Mouse (Mus musculus): ENCODE results near the gene Rab35. TPM values are rescaled to one million over a fixed set of nuclear protein-coding genes. Genes with fewer than 3 reads are reported as not detected.

The Rab35 gene
- 10 to 100 TPM; 33.3 to 39.8 TPM for total RNA-seq (2021)
- long read RNA-seq, experiment 1, transcript Rab35-201 (6 exons, 2,820 nt): major isoform, 19 of 21 reads
- long read RNA-seq, experiment 1, partial matches to known transcripts: 1 of 21 reads
- long read RNA-seq, experiment 1, other reads (novel, unspliced or antisense): 1 of 21 reads
- long read RNA-seq, experiment 2, transcript Rab35-201 (6 exons, 2,820 nt): major isoform, 19 of 22 reads
- long read RNA-seq, experiment 2, partial matches to known transcripts: 1 of 22 reads
- long read RNA-seq, experiment 2, other reads (novel, unspliced or antisense): 2 of 22 reads

DNA sequence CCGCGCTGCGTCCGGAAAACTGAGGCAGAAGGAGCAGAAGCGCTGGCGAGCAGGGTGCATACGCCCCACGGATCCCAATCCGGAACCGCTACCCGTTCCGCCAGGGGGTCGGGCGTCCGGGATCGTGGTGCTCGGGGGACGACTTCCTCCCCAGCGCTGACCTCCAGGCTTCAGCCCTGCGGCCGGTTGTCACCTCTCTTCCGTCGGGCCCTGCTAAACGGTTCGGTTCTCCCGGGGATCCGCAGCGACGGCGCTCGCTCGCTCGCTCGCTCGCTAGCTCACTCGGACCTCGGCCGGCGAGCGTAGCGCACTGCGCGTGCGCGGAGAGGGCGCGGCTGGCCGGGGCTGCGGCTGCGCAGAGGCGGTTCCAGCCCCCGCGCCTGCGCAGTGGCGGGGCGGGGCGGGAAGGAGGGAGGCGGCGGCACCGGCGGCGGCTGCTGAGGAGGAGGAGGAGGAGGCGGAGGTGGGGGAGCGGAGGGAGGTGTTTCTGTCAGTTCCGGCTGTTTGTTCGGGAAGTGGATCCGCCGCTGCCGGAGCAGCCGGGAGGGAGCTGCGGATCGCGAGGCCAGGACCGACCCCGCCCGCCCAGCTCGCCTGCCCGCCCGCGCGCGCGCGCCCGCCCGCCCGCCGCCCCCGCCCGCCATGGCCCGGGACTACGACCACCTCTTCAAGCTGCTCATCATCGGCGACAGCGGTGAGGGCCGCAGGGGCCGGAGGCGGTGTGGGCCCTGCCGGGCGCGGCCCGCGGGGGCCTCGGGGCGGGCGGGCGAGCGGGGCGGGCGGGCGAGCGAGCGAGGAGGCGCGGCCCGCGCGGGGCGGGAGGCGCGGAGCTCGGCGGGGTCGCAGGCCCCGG, at the start of gene Rab35:
Gene Rab35, plus strand, starts transcription at position 404 of the 853 bp plus-strand sequence.
- DNase-seq: peak; percentile 95

DNA sequence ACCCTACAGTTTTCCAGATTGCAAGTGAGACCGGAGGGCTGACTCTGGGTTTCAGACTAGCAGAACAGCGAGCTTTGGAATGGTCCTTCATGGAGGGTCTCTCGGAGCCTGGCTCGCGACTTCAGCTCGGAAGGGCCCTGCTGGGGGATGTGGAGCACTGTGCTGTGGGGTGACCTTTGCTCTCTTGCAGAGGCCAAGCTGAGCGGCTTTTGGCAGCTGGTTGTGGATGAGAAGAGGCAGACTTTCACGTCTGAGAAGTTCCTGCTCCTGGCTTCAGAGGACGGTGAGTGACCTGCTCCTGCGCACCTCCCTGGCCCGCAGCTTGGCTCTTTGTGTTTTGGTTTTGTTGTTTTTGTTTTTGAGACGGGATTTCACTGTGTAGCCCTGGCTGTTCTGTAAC, 46.1 kb upstream of the Rab35 start:
- DNase-seq: no peak

DNA sequence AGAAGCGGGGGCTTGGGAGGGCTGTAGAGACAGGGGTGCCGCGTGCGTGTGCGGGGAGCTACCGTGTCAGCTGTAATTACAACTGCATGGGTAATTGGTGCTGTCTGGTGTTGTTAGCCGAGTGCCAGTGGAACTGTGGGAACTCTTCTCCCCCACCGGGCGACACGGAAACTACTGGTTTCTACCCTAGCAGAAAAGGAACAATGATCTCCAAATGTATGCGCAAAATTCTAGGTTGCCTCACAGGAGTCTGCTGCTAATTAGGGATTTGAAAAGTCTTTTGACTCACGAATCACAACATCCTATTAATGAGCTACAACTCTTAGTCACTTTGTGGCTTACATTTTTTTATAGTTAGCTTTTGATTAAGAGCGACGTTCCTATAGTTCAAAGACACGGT, 45.5 kb upstream of the Rab35 start:
- DNase-seq: no peak

DNA sequence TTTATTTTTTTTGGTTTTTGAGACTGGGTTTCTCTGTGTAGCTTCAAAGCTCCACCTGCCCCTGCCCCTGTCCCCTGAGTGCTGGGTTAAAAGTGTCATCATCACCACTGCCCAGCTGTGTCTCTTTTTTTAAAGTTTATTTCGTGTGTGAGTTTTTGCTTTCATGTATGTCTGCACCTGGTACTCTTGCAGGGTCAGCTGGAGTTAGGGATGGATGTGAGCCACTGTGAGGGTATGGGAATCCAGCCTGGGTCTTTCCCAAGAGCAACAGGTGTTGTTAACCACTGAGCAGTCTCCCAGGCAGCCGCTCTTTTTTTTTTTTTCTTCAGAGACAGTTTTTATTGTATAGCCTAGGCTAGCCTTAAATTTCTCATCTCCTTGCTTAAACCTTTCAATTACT, 44.9 kb upstream of the Rab35 start:
- no peak for DNase-seq

DNA sequence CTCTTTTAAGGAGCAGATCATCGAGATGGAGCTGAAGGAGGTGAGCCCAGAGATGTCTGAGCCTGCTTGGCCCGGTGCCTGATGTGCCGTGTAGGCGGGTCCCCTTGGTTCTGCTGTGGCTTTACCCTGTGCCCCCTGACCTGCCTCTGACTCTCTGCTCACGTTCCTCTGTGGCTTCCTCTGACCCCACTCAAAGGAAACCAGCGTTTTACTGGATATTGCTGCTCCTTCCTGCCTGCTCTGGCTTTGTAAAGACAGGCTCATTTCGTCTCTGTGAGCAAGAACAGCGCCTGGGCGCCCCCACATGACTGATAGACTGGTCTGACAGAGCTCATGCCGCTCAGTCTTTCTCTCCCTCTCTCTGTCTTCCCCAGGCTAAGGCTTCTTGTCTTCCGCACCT, 40.7 kb upstream of the Rab35 start:
- DNase-seq: no peak

DNA sequence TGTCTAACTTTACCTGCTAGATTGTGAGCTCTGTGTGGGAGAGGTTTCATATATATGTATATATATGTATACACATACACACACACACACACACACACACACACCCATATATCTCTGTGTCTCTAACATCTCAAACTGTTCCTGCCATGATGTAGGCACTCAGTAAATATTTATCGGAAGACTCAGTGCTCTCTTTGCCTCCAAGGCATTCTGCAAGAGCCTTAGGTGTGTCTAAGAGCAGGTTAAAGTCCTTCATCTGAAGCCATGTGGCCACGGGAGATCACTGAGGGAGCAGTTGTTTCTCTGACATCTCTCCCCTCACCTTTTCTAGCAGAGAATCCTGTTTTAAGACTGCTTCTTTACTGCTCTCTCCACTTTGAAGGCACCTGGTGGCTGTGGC, 40.2 kb upstream of the Rab35 start:
- DNase-seq: no peak

DNA sequence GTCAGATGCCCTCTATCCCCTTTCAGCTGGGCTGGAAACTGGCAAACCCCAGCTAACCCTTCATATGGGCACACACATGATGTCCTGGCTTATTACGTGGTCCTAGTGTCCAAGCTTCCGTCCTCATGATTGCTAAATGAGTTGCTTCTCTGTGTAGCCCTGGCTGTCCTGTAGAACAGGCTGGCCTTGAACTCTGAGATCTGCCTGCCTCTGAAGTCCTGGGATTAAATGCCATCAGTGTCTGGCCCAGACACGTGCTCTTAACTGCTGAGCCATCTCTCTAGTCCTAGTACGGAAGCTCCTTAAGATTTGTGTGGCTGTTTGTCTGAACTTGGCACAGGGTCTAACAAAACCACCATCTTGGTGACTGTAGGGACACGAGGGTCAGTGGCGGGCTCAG, 28.1 kb upstream of the Rab35 start:
- no peak for DNase-seq

DNA sequence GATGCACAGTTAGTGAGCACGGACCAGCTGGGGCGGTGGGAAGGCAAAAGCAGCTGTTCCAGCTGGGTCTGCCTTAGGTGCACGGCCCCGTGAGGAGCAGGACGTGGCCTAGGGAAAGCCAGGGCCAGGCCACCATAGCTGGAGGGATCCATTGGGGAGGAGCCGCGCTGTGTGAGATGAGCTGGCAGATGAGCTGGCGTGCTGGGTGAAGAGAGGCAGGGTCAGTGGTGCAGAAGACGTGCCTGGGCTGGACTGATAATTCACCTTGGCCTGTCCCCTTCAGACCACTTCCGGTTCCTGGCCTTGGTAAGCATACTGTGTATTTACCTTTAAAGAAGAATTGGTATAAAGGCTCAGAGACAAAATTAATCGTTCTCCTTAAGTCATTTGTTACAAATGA, 20.1 kb upstream of the Rab35 start:
- no peak for DNase-seq

DNA sequence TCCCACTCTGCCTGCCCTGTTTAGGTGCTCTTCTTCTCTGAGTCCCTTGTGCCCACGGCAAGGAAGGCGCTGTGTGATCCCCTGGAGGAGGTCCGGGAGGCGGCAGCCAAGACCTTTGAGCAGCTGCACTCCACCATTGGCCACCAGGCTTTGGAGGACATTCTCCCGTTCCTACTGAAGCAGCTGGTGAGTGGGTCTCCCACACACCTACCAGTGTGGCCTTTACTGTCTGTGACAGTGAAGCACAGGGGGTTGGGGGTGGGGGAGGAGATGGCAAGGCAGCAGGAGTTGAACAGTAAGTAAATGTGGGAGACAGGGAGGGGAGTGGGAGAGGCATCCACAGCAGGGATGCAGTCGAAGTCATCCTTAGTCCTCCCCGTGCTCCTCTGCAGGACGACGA, 18.4 kb upstream of the Rab35 start:
- no peak for DNase-seq

DNA sequence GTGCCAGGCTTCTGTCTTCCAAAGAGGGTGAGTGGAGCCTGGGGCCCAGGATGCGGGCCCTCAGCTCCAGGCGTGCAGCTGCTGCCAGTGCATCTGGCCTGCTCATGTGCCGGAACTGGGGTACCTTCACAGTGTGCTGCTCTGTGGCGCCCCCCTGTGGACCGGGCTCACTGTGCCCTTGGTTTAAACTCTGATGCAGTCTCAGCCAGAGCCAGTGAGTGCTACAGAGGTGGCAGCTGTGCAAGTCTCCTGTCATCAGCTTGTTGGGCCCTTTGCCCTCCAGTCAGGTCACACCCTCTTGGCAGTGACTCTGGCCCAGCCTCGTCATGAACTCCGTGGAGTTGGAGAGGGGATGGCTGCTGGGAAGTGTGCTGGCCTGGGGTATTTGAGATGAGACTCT, 16.8 kb upstream of the Rab35 start:
- peak; percentile 79 for DNase-seq

DNA sequence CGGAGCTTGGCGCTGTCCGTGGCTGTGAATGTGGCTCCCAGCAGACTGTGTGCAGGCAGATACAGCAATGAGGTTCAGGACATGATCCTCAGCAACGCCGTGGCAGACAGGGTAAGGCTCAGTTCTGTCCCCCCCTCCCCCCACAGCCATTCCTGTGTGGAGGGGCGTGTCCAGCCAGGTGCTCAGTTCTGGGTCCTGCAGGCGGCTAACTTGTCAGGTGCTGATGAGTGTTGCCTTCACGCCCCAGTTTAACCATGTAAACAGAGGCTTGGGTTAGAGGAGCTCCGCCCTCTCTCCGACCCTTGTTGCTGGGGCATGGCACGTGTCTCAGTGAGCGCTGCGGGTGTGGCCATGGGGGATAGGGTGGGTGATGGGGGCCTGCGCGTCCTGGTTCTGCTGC, 12.0 kb upstream of the Rab35 start:
- no peak for DNase-seq

DNA sequence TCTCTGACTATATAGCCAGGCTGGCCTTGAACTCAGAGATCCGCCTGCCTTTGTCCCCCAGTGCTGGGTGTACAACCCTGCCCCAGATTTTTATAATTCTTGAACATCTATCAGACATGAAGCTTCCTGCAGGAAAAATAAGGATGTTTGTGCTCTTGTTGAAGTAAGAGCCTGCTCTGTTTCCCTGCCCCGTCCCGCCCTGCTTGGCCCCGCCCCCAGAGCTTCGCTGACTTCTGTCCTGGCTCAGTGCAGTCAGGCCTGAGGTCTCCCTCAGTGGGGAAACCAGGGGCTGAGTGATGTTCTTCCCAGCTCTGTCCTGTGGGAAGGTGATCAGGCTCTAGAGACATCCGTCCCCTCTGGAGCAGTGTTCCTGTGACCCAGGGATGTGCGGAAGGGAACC, 9.0 kb upstream of the Rab35 start:
- no peak for DNase-seq

DNA sequence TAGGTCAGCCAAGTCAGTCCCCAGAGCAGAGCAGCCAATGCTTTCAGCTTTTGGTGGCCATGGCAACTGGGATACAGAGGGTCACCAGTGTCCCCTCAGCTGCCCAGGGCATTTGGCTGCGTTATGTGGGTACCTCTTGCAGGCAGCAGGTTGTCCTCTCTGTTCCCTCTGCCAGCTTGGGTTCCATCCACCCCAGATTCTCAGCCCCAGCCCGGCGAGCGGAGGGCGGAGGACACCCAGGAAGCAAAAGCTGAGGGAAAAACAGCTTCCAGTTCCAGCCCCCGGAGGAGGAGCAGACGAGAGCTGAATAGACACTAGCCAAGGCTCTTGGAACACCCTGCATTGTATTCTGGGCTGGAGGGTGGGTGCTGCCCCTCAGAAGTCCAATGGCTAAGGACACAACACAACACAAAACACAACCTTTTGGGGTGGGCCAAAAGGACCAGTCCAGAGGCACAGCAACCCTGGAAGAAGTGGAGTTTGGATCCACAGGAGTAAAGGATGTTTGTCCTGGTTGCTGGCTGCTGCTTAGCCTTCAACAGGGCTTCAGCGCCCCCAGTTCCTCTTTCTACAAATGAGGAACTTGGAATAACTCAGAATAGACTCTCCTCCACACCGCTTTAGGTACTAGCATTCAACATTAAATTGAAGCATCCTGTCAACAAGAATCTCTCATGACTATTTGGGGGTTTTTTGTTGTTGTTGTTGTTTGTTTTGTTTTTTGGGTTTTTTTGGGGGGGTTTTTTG, 7.8 kb upstream of the Rab35 start:
- DNase-seq: no peak

DNA sequence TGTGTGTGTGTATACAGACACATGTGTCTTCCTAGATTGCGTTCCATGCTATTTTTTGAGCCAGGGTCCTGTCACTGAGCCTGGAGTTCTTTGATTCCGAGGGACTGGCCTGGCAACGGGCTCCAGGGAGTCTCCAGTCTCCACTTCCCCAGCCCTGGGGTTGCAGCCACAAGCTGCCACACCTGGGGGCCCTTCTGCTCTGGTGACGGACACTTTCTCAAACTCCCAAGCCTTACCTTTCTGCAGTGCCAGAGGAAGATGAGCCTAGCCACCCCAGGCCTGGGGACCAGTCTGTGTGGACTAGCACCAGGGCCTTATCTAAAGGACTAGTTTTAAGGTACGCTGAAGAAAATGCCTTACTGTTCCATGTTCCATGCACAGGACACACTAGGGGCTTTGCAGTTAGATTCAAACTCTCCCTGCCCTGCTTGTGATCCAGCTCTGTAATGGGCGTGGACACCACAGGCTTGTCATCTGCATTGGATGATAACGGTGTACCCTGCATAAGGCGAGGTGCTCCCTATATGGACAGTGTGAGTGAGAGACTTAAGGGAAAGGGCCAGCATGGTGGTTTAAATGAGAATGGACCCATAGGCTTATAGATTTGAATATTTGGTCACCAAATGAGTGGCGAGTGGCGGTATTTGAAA, 5.3 kb upstream of the Rab35 start:
- no peak for DNase-seq

DNA sequence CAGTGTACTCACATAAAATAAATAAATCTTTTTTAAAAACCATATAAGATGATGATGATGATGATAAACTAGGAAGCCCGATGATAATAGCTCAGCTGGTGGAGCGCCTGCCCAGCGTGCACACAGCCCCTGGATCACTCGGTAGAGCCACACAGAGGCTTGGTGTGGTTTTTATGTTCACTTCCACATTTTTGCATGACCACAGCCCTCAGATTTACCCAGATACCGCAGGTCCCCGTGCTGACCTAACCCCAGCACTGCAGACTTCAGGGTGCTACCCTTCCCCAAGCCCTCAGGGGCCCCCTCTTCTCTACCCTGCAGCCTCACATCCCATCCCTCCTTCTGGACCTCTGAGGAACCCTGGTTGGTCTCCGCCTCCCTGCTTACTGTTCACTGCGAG, 3.6 kb upstream of the Rab35 start:
- DNase-seq: no peak

DNA sequence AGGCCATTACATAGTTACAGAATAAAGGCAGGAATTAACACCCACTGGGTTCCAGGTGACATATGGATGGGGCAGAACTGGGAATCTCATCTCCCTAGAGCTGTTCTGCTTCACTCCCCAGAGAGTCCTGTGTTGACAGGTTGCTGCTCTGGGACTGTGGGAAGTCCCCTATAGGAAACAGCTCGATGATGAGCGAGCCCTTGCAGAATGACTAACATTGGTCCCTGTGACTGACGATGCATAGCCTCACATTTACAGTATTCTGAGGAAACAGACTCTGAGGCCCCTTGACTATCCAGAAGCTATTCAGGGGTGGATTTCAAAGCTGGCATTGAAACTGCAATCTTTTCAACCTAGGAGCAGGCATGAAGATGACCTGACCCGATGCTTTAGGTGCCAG, 2.0 kb upstream of the Rab35 start:
- no peak for DNase-seq

DNA sequence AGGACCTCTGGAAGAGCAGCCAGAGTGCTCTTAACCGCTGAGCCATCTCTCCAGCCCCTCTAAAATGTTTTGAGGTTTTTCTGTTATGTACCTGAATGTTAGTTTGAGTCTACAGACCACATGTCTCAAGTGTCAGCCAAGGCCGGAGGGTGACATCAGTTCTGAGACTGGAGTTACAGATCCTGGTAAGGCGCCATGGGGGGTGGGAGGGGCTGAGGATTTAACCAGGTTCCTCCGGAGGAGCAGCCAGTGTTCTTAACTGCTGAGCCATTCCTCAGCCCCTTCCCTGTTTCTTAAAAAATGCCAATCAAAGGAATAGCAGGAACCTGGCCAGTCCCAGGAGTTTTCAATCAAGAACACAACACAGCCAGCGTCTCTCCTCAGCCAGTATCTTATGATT, 1.4 kb upstream of the Rab35 start:
- no peak for DNase-seq

DNA sequence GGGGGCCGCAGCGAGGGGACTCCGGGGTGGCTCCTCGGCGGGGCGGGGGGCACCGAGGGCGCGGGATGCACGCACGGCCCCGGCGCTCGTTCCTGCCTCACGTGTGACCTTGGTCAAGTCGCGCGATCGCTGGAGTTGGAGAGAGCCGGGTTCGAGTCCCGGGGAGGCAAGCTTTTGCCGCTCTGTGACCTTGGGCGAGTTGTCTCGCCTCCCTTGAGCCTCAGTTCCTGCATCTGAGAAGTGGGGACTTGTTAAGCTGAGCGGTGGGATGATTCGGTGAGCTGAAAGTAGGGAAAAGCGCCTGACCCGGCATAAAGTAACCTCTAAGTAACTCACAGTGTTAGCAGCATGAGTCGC, 628 bp downstream of the Rab35 start:
- DNase-seq: peak; percentile 45

DNA sequence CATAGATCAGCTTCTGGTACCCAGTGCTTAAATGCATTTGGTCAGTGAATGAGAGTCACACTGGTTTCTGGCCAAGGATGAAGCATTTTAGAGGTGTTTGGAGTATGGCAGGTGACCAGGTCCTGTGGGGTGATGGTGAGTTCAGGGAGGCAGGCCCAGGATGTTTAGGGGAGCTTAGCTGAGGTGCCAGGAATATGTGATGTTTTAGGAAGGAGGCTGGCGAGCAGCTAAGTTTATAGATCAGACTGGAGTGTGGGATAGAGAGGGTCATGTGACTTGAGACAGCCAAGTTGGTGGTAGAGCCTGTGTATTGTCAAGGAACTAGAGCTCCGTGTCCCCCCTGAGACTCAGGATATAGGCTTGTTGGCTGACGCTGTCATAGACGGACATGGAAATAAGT, 1.4 kb downstream of the Rab35 start:
- DNase-seq: no peak

DNA sequence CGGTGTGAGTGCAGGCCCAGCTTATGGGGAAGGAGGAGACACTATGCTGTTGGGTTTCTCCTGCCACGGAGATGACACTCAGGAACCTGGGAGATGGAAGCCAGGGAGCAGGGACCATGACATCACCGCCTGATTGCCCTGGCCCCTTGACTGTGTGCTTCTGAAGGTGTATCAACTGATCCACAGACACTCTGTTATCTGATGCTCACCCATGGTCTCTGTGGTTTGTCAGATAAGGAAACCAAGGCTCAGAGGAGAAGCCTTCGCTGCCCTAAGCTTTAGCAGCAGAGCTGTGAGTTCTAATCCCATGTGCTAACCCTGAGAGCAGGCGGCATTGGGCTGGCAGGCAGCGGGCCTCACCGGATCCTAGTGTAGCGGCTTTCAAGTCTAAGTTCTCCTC, 2.3 kb downstream of the Rab35 start:
- no peak for DNase-seq

DNA sequence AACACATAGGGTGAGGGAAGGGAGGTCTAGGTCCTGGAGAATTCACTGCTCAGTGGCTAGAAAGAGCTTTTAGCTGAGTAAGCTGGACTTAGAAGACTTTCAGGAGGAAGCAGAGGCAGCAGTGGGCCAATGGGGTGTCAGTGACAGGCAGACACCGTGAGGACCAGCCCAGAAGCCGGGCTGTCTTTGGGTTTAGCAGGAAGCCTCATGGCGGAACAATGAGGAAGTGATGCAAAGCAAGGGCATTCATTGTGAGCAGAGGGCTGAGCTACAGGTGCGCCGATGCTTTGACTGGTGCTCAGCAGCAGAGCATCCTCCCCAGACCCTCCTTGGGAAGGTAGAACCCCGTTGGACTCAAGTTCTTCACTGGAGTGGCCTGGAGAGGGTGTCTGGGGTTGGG, 3.8 kb downstream of the Rab35 start:
- DNase-seq: no peak

DNA sequence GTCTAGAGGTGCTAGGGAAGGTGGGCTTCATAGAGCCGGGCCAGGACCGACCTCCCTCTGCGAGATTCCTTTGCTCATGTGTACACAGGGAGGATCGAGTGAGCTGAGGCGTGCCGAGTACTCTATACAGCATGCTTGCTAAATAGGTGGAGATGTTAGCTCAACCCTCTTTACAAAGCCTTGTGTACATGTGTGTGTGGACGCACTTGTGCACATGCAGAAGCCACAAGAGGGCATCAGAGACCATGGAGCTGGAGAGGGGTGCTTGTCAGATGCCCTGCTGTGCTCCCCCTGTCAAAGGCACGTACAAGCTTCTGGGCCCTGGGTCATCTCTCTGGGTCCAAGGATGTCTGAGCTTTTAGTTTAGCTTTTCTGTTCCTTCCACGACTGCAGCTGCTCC, 12.5 kb downstream of the Rab35 start:
- DNase-seq: no peak

DNA sequence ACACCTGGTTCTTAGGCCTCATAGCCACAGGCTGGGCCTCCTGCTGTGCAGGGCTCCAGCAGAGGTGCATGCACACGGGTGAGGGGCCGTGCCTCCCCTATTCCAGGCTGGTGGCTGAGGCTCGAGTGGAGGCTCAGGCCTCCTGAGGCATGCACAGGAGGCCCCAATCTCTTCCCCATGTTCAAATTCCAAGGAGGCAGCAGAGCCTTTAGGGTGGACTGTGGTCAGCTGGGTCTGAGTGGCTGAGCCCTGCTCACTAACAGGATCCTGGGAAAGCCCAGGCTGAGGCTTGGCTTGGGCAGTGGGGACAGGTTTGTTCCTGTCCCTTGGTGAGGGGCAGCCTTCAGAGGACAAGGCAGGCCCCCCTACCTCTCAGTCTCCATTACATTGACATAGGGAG, 17.2 kb downstream of the Rab35 start:
- no peak for DNase-seq
